Mouse (Mus musculus) neural tube, embryonic 14.5 days (tissue): ENCODE data around the gene Fbxw21. TPM values are rescaled to one million over a fixed set of nuclear protein-coding genes. Genes with fewer than 3 reads are reported as not detected.

Experiments used
- ATAC-seq: fragments of 200-750 bp; cut with Nextera tagmentation; 2 replicates; pipeline ENCODE4 v1.8.0; 2017; ENCODE audit warnings: low read depth, mild to moderate bottlenecking, moderate TSS enrichment, moderate library complexity
- H3K27ac ChIP-seq: fragments of 300-500 bp; sonication (generic); 2 replicates; pipeline ENCODE4 v1.5.1; 2014; ENCODE audit warnings: low read depth, mild to moderate bottlenecking, control low read depth, low read length, moderate library complexity, mixed read lengths
- H3K27me3 ChIP-seq: fragments of 300-500 bp; sonication (generic); 2 replicates; pipeline ENCODE4 v1.6.1; 2014; ENCODE audit warnings: low read length; ENCODE audit not compliant: control insufficient read depth, insufficient read depth
- H3K36me3 ChIP-seq: fragments of 300-500 bp; sonication (generic); 2 replicates; pipeline ENCODE4 v1.6.1; 2014; ENCODE audit warnings: low read length, mixed read lengths; ENCODE audit not compliant: control insufficient read depth, insufficient read depth
- H3K4me1 ChIP-seq: fragments of 300-500 bp; sonication (generic); 2 replicates; pipeline ENCODE4 v1.6.1; 2014; ENCODE audit warnings: low read length; ENCODE audit not compliant: control insufficient read depth, insufficient read depth
- H3K4me2 ChIP-seq: fragments of 300-500 bp; sonication (generic); 2 replicates; pipeline ENCODE4 v1.6.1; 2014; ENCODE audit warnings: mild to moderate bottlenecking, low read depth, low read length, control low read depth
- H3K4me3 ChIP-seq: fragments of 300-500 bp; sonication (generic); 2 replicates; pipeline ENCODE4 v1.5.1; 2014; ENCODE audit warnings: low read depth, low read length, control low read depth, mixed read lengths
- H3K9ac ChIP-seq: fragments of 300-500 bp; sonication (generic); replicated peaks from 2 replicates; pipeline ENCODE4 v1.6.1; 2014; ENCODE audit warnings: low read depth, mild to moderate bottlenecking, control low read depth, low read length, mixed read lengths
- H3K9me3 ChIP-seq: fragments of 300-500 bp; sonication (generic); 2 replicates; pipeline ENCODE4 v1.6.1; 2016; ENCODE audit warnings: low read length; ENCODE audit not compliant: control insufficient read depth
- WGBS: fragments of 180-500 bp; shearing (Covaris S2); extraction: QIAGEN DNeasy Blood & Tissue Kit; methylation state at CpG from one replicate; pipeline ENCODE4 v1.1.7; 2014; 5-methylcytosine and 5-hydroxymethylcytosine counted together
- polyA plus RNA-seq: library from polyadenylated mRNA; unstranded; fragments of >200 nt; fragmentation: Nextera tagmentation; extraction: Ambion mirVana; gene quantifications from 2 replicates; pipeline ENCODE4 v1.2.1, GENCODE M21; 2014

Fbxw21 gene
- polyA plus RNA-seq, 1 experiment from 2014 or later: not detected

- Histone ChIP-seq H3K4me2 (no peak overlapping the region), H3K4me3 (no peak overlapping the region), H3K9me3 (no peaks in the 10 kb centered on the region), H3K36me3 (no peaks in the 10 kb centered on the region), H3K27ac (no peak overlapping the region), H3K9ac (no peak overlapping the region), H3K27me3 (no peaks in the 10 kb centered on the region), H3K4me1 (no peaks in the 10 kb centered on the region)
- 61% methylated on average over 3 of the region's 3 CpGs for WGBS
- no peak for ATAC-seq
These were observed 33.6 kb downstream of the Fbxw21 start for GRCm38 (mm10) chr9:109128211-109128610.

- no peaks in the 10 kb centered on the region for H3K27me3 ChIP-seq
- no peak overlapping the region for H3K9ac ChIP-seq
- no peak overlapping the region for H3K4me3 ChIP-seq
- H3K9me3 ChIP-seq: no peaks in the 10 kb centered on the region
- 89% methylated on average over 4 of the region's 4 CpGs for WGBS
- H3K4me1 ChIP-seq: no peaks in the 10 kb centered on the region
- H3K4me2 ChIP-seq: no peak overlapping the region
- no peaks in the 10 kb centered on the region for H3K36me3 ChIP-seq
- H3K27ac ChIP-seq: no peak overlapping the region
- ATAC-seq: no peak
These were observed 34.8 kb downstream of the Fbxw21 start for GRCm38 (mm10) chr9:109127076-109127475.

GRCm38 (mm10) chr9:109125481-109125880 is 36.4 kb downstream of the Fbxw21 start:
- H3K9me3 ChIP-seq: no peaks in the 10 kb centered on the region
- H3K27me3 ChIP-seq: no peaks in the 10 kb centered on the region
- no peaks in the 10 kb centered on the region for H3K36me3 ChIP-seq
- ATAC-seq: no peak
- H3K27ac ChIP-seq: no peak overlapping the region
- WGBS: 76% methylated on average over 3 of the region's 3 CpGs
- H3K4me3 ChIP-seq: no peak overlapping the region
- no peak overlapping the region for H3K4me2 ChIP-seq
- no peaks in the 10 kb centered on the region for H3K4me1 ChIP-seq
- H3K9ac ChIP-seq: no peak overlapping the region

- Histone ChIP-seq H3K4me2 (no peak overlapping the region), H3K36me3 (no peaks in the 10 kb centered on the region), H3K27ac (no peak overlapping the region), H3K9me3 (no peaks in the 10 kb centered on the region), H3K9ac (no peak overlapping the region), H3K27me3 (no peaks in the 10 kb centered on the region), H3K4me1 (no peaks in the 10 kb centered on the region), H3K4me3 (no peak overlapping the region)
- 68% methylated on average over 2 of the region's 2 CpGs for WGBS
- ATAC-seq: no peak
These were observed 36.8 kb downstream of the Fbxw21 start for GRCm38 (mm10) chr9:109125043-109125442.

GRCm38 (mm10) chr9:109124164-109124563 is 37.7 kb downstream of the Fbxw21 start:
- ATAC-seq: no peak
- Histone ChIP-seq H3K9me3 (no peaks in the 10 kb centered on the region), H3K4me2 (no peak overlapping the region), H3K4me3 (no peak overlapping the region), H3K36me3 (no peaks in the 10 kb centered on the region), H3K4me1 (no peaks in the 10 kb centered on the region), H3K27me3 (no peaks in the 10 kb centered on the region), H3K27ac (no peak overlapping the region), H3K9ac (no peak overlapping the region)
- WGBS: 89% methylated on average over 3 of the region's 3 CpGs

GRCm38 (mm10) chr9:109123266-109123665 is 38.6 kb downstream of the Fbxw21 start:
- WGBS: 56% methylated on average over 6 of the region's 6 CpGs

GRCm38 (mm10) chr9:109122553-109123085 is 39.2 kb downstream of the Fbxw21 start:
- peaks cover 14% of the 10 kb centered on the region for H3K36me3 ChIP-seq
- WGBS: 50% methylated on average over 2 of the region's 2 CpGs
- ATAC-seq: no peak

More at GRCm38 (mm10) chr9:109123266-109123665, 38.6 kb downstream of the Fbxw21 start:
- Histone ChIP-seq H3K9me3 (no peaks in the 10 kb centered on the region), H3K27me3 (no peaks in the 10 kb centered on the region), H3K9ac (no peak overlapping the region), H3K4me3 (no peak overlapping the region), H3K36me3 (peaks cover 8% of the 10 kb centered on the region), H3K4me2 (no peak overlapping the region), H3K27ac (no peak overlapping the region), H3K4me1 (no peaks in the 10 kb centered on the region)
- no peak for ATAC-seq

GRCm38 (mm10) chr9:109120956-109121355 is 40.9 kb downstream of the Fbxw21 start:
- Histone ChIP-seq H3K36me3 (peaks cover 30% of the 10 kb centered on the region), H3K27me3 (no peaks in the 10 kb centered on the region), H3K9me3 (no peaks in the 10 kb centered on the region), H3K4me3 (no peak overlapping the region), H3K4me2 (no peak overlapping the region), H3K4me1 (no peaks in the 10 kb centered on the region), H3K27ac (no peak overlapping the region), H3K9ac (no peak overlapping the region)
- no peak for ATAC-seq
- WGBS: 90% methylated on average over 6 of the region's 6 CpGs

More at GRCm38 (mm10) chr9:109122553-109123085, 39.2 kb downstream of the Fbxw21 start:
- Histone ChIP-seq H3K27ac (no peak overlapping the region), H3K4me2 (no peak overlapping the region), H3K4me3 (no peak overlapping the region), H3K9ac (no peak overlapping the region), H3K4me1 (no peaks in the 10 kb centered on the region), H3K27me3 (no peaks in the 10 kb centered on the region), H3K9me3 (no peaks in the 10 kb centered on the region)

GRCm38 (mm10) chr9:109119571-109119970 is 42.3 kb downstream of the Fbxw21 start:
- no peak overlapping the region for H3K9ac ChIP-seq
- H3K4me2 ChIP-seq: no peak overlapping the region
- no peak overlapping the region for H3K27ac ChIP-seq
- no peaks in the 10 kb centered on the region for H3K9me3 ChIP-seq
- H3K4me1 ChIP-seq: no peaks in the 10 kb centered on the region
- no peak overlapping the region for H3K4me3 ChIP-seq
- H3K27me3 ChIP-seq: no peaks in the 10 kb centered on the region
- peaks cover 43% of the 10 kb centered on the region for H3K36me3 ChIP-seq
- ATAC-seq: no peak
- WGBS: 94% methylated on average over 9 of the region's 9 CpGs
